Mouse (Mus musculus): ENCODE results near the gene Pex6. TPM values are rescaled to one million over a fixed set of nuclear protein-coding genes. Genes with fewer than 3 reads are reported as not detected.

Gene Pex6
- total and polyA plus RNA-seq, 3 experiments, result 14.3 to 52.6 (median 22.1) TPM

DNA sequence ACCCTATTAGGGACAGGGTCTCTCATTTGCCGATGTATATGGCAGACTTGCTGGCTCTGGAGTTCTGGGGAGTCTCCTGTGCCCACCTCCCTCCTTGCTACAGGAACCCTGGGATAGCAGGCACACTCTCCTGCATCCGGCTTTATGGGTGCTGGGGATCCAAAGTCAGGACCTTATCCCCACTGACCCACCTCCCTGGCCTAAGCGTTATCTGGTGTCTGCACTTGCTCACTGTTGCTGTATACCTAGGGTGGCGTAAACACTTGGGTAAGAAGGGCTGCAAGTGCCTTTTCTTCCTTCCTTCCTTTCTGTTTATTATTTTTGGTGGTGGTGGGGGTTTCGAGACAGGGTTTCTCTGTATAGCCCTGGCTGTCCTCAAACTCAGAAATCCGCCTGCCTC is 30.0 kb downstream of the Pex6 start:
- ATAC-seq (ENCODE audit: extremely low read depth, insufficient number of reproducible peaks, low FRiP score, poor library complexity, severe bottlenecking), result no peak
- no peak for DNase-seq (ENCODE audit: low spot score)
- Histone ChIP-seq H3K36me3 (replicated peaks) (peaks cover 68% of the 10 kb centered on the region), H3K27me3 (ENCODE audit: insufficient read depth, low read length) (no peaks in the 10 kb centered on the region), H3K9me3 (replicated peaks) (no peaks in the 10 kb centered on the region), H3K4me3 (ENCODE audit: low read depth, low read length) (no peak overlapping the region), H3K4me1 (ENCODE audit: insufficient read depth, low read depth, low read length) (peaks cover 4% of the 10 kb centered on the region; the same call in 1 of the 2 replicates)
- TF ChIP-seq POLR2AphosphoS5 (IDR thresholded peaks at IDR 0.05; ENCODE audit: insufficient replicate concordance, low read depth, low read length), result no peak
- no peak for TF ChIP-seq CTCF (IDR thresholded peaks at IDR 0.05; ENCODE audit: low read depth, low read length)
- no peak for TF ChIP-seq GATA2 (IDR thresholded peaks at IDR 0.05; ENCODE audit: borderline replicate concordance, low read depth, low read length)
- TF ChIP-seq TAL1 (conservative IDR thresholded peaks at IDR 0.05; ENCODE audit: low read depth, low read length), result no peak
- TF ChIP-seq GATA1 (IDR thresholded peaks at IDR 0.05; ENCODE audit: borderline replicate concordance, low read length), result no peak

GRCm38 (mm10) chr17:46742986-46743385 is 31.7 kb downstream of the Pex6 start:
- TF ChIP-seq CTCF (IDR thresholded peaks at IDR 0.05; ENCODE audit: low read depth, low read length), result no peak
- H3K9me3 ChIP-seq (replicated peaks), result no peaks in the 10 kb centered on the region
- H3K4me3 ChIP-seq (ENCODE audit: low read depth, low read length), result no peak overlapping the region
- H3K4me1 ChIP-seq (ENCODE audit: insufficient read depth, low read depth, low read length), result peaks cover 12% of the 10 kb centered on the region; the same call in 1 of the 2 replicates
- peaks cover 69% of the 10 kb centered on the region for H3K36me3 ChIP-seq (replicated peaks)
- ATAC-seq (ENCODE audit: extremely low read depth, insufficient number of reproducible peaks, low FRiP score, poor library complexity, severe bottlenecking), result no peak
- no peaks in the 10 kb centered on the region for H3K27me3 ChIP-seq (ENCODE audit: insufficient read depth, low read length)
- no peak for DNase-seq (ENCODE audit: low spot score)

DNA sequence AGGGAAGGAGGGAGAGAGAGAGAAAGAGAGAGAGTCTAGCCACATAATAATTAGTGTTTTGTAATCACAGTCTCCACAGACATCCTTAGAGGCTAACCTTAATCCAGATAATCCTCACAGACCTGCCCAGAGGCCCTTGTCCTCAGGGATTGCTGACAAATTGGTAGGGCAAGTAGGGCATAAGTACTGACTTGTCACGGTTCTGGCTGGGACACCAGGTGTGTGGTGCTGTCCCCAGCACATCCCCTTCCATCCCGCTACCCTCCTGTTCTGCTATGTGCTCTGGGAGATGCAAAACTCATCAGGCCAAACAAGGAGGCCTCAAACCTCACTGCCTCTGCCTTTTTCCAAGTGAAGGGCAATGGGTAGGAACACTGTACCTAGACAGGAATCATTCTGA is 34.2 kb downstream of the Pex6 start:
- ATAC-seq (ENCODE audit: extremely low read depth, insufficient number of reproducible peaks, low FRiP score, poor library complexity, severe bottlenecking) (no peak), DNase-seq (ENCODE audit: low spot score) (no peak)
- H3K9me3 ChIP-seq (replicated peaks), result no peaks in the 10 kb centered on the region
- no peaks in the 10 kb centered on the region for H3K27me3 ChIP-seq (ENCODE audit: insufficient read depth, low read length)
- TF ChIP-seq GATA1 (IDR thresholded peaks at IDR 0.05; ENCODE audit: borderline replicate concordance, low read length), result no peak
- TF ChIP-seq CTCF (IDR thresholded peaks at IDR 0.05; ENCODE audit: low read depth, low read length), result no peak
- no peak for TF ChIP-seq GATA2 (IDR thresholded peaks at IDR 0.05; ENCODE audit: borderline replicate concordance, low read depth, low read length)
- no peak for TF ChIP-seq POLR2AphosphoS5 (IDR thresholded peaks at IDR 0.05; ENCODE audit: insufficient replicate concordance, low read depth, low read length)
- TF ChIP-seq TAL1 (conservative IDR thresholded peaks at IDR 0.05; ENCODE audit: low read depth, low read length), result no peak
- peaks cover 26% of the 10 kb centered on the region for H3K4me1 ChIP-seq (ENCODE audit: insufficient read depth, low read depth, low read length)
- H3K4me3 ChIP-seq (ENCODE audit: low read depth, low read length), result no peak overlapping the region
- peaks cover 89% of the 10 kb centered on the region for H3K36me3 ChIP-seq (replicated peaks)

DNA sequence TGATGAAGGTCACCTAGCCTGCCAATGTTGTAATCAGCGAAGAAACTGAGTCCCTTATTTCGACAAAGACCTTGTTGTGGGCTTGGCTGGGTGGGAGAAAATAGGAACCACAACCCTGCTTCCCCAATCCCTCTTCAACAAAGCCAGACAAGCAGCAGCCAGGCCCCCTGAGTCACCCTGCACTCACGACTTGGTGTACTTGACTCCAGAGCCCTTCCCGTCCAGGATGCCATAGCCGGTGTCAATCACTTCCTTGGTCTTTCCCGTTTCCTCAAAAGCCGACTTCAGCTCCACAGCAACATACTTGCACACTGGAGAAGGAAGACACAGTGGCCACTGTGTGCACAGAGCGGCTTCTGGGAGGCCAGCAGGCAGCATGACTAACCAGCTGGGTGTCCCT is 36.0 kb downstream of the Pex6 start:
- Histone ChIP-seq H3K27me3 (ENCODE audit: insufficient read depth, low read length) (no peaks in the 10 kb centered on the region), H3K4me1 (ENCODE audit: insufficient read depth, low read depth, low read length) (peaks cover 33% of the 10 kb centered on the region), H3K4me3 (ENCODE audit: low read depth, low read length) (no peak overlapping the region), H3K9me3 (replicated peaks) (no peaks in the 10 kb centered on the region), H3K36me3 (replicated peaks) (peaks cover 76% of the 10 kb centered on the region)
- DNase-seq (ENCODE audit: low spot score) (no peak), ATAC-seq (ENCODE audit: extremely low read depth, insufficient number of reproducible peaks, low FRiP score, poor library complexity, severe bottlenecking) (no peak)
- TF ChIP-seq POLR2AphosphoS5 (IDR thresholded peaks at IDR 0.05; ENCODE audit: insufficient replicate concordance, low read depth, low read length) (no peak), GATA2 (IDR thresholded peaks at IDR 0.05; ENCODE audit: borderline replicate concordance, low read depth, low read length) (no peak), TAL1 (conservative IDR thresholded peaks at IDR 0.05; ENCODE audit: low read depth, low read length) (no peak), GATA1 (IDR thresholded peaks at IDR 0.05; ENCODE audit: borderline replicate concordance, low read length) (no peak), CTCF (IDR thresholded peaks at IDR 0.05; ENCODE audit: low read depth, low read length) (no peak)

GRCm38 (mm10) chr17:46747806-46748205 is 36.5 kb downstream of the Pex6 start:
- TF ChIP-seq TAL1 (conservative IDR thresholded peaks at IDR 0.05; ENCODE audit: low read depth, low read length) (no peak), GATA2 (IDR thresholded peaks at IDR 0.05; ENCODE audit: borderline replicate concordance, low read depth, low read length) (no peak), CTCF (IDR thresholded peaks at IDR 0.05; ENCODE audit: low read depth, low read length) (no peak), POLR2AphosphoS5 (IDR thresholded peaks at IDR 0.05; ENCODE audit: insufficient replicate concordance, low read depth, low read length) (no peak), GATA1 (IDR thresholded peaks at IDR 0.05; ENCODE audit: borderline replicate concordance, low read length) (no peak)

GRCm38 (mm10) chr17:46749282-46749681 is 38.0 kb downstream of the Pex6 start:
- H3K4me3 ChIP-seq (ENCODE audit: low read depth, low read length), result no peak overlapping the region
- H3K9me3 ChIP-seq (replicated peaks), result no peaks in the 10 kb centered on the region
- H3K4me1 ChIP-seq (ENCODE audit: insufficient read depth, low read depth, low read length), result peaks cover 38% of the 10 kb centered on the region
- no peak for ATAC-seq (ENCODE audit: extremely low read depth, insufficient number of reproducible peaks, low FRiP score, poor library complexity, severe bottlenecking)
- DNase-seq (ENCODE audit: low spot score), result no peak
- no peaks in the 10 kb centered on the region for H3K27me3 ChIP-seq (ENCODE audit: insufficient read depth, low read length)
- peaks cover 55% of the 10 kb centered on the region for H3K36me3 ChIP-seq (replicated peaks)
- no peak for TF ChIP-seq GATA1 (IDR thresholded peaks at IDR 0.05; ENCODE audit: borderline replicate concordance, low read length)
- no peak for TF ChIP-seq CTCF (IDR thresholded peaks at IDR 0.05; ENCODE audit: low read depth, low read length)
- TF ChIP-seq TAL1 (conservative IDR thresholded peaks at IDR 0.05; ENCODE audit: low read depth, low read length), result no peak
- TF ChIP-seq POLR2AphosphoS5 (IDR thresholded peaks at IDR 0.05; ENCODE audit: insufficient replicate concordance, low read depth, low read length), result no peak
- no peak for TF ChIP-seq GATA2 (IDR thresholded peaks at IDR 0.05; ENCODE audit: borderline replicate concordance, low read depth, low read length)

More at GRCm38 (mm10) chr17:46747806-46748205, 36.5 kb downstream of the Pex6 start:
- no peak overlapping the region for H3K4me3 ChIP-seq (ENCODE audit: low read depth, low read length)
- H3K9me3 ChIP-seq (replicated peaks), result no peaks in the 10 kb centered on the region
- no peaks in the 10 kb centered on the region for H3K27me3 ChIP-seq (ENCODE audit: insufficient read depth, low read length)
- peaks cover 70% of the 10 kb centered on the region for H3K36me3 ChIP-seq (replicated peaks)
- H3K4me1 ChIP-seq (ENCODE audit: insufficient read depth, low read depth, low read length), result peaks cover 37% of the 10 kb centered on the region
- no peak for ATAC-seq (ENCODE audit: extremely low read depth, insufficient number of reproducible peaks, low FRiP score, poor library complexity, severe bottlenecking)
- no peak for DNase-seq (ENCODE audit: low spot score)

Measured in G1E (cell line).